Mouse (Mus musculus): ENCODE results near the gene Cyp4f13.
A peak's percentile ranks its signal among the peaks of the same experiment; 100 is the strongest.

The Cyp4f13 gene

DNA sequence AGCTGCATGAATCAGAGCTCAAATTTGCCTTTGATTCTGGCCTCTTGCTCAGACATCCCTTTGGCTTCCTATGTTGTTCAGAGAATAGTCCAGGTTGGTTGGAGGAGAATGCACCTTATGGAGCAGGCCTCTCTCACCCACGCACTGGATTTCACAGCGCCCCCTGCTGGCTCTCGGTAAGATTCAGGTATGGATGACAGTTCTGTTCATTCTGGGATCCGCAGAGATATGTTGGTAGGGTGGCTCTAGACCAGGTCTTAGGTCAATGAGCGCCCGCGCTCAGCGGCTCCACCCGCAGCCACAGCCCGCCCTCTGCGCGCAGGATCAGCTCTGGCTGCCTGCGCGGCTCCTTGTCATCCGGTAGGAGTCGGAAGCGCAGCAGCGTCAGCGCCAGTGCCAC lies 42.0 kb downstream of the Cyp4f13 start:
- DNase-seq (ENCODE audit: low spot score in 2 of 2), result no peak

DNA sequence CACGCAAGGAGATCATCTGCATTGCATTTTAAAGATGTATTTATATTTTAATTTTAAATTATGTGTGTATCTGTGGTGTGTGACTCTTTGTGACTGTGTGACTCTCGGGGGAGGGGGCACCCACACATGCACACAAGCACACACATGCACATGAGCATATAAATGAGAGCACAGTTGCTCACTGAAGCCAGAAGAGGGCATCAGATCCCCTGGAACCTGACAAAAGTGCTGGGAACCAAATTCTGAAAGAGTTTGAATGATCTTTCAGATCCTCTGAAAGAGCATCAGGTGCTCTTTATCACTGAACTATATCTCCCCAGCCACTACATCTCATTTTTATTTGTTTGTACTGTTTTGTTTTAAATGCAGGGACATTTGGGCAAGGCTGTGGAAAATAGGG lies 42.8 kb downstream of the Cyp4f13 start:
- DNase-seq (ENCODE audit: low spot score in 2 of 2), result no peak

DNA sequence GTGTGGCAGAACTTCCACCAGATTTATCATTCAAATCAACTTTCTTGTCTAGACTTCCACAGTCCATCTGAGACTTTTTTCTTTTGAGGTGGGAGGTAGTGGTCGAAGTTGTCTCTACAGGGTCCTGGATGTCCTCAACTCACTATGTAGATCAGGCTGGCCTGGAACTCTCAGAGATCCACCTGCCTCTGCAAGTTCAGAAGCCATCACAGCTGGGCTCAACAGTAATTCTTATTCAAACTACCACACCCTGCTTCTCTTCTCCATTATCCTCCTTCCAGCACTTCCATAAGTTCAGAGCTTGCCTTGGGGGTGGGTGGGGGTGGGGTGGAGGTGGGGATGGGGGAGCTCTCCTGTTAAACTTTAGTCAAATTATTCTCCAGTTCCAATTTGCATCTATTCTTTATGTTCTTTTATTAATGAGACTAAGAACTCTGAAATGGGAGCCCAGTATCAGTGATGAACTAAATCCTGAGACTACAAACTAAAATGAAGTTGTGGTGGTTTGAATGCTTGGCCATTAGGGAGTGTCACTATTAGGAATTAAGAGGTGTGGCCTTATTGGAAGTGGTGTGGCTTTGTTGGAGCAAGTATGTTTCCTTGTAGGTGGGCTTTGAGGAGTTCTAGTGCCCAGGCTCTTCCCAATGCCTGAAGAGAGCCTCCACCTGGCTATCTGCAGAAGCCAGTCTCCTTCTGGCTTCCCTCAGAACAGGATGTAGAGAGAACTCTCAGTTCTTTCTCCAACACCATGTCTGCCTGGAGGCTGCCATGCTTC lies 45.3 kb downstream of the Cyp4f13 start:
- DNase-seq (ENCODE audit: low spot score in 2 of 2), result no peak

DNA sequence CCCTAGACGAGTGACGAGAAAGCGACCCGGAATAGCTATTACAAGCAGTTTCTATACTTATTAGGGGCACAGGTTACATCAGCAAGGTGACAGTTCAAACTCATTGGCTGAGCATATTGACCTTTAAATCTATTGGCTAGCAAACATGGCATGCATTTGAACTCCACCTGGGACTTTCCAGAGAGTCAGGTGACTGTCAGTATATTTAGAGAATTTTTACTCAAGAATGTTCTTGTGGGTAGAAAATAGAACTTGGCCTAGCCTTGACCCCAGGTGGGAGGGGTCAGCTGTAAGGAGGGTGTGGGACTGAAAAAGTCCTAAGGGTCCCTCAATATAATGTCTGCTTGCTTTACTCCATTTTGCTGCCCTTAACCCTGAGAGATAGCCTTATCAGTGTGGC lies 51.8 kb downstream of the Cyp4f13 start:
- no peak for DNase-seq (ENCODE audit: low spot score in 2 of 2)

DNA sequence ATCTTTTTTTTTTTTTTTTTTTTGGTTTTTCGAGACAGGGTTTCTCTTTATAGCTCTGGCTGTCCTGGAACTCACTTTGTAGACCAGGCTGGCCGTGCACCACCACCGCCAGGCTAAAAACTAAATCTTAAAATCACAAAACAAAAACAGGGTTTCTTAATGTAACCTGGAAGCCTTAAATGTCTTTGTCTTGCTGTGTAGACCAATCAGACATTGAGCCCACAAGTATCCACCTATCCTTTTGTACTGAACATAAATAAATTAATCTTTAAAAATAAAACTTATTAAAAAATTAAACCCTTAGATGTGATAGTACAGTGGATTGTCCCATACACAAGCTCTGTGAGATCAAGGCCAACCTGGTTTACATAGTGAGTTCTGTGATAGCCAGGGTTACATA lies 53.3 kb downstream of the Cyp4f13 start:
- DNase-seq (ENCODE audit: low spot score in 2 of 2), result no peak

DNA sequence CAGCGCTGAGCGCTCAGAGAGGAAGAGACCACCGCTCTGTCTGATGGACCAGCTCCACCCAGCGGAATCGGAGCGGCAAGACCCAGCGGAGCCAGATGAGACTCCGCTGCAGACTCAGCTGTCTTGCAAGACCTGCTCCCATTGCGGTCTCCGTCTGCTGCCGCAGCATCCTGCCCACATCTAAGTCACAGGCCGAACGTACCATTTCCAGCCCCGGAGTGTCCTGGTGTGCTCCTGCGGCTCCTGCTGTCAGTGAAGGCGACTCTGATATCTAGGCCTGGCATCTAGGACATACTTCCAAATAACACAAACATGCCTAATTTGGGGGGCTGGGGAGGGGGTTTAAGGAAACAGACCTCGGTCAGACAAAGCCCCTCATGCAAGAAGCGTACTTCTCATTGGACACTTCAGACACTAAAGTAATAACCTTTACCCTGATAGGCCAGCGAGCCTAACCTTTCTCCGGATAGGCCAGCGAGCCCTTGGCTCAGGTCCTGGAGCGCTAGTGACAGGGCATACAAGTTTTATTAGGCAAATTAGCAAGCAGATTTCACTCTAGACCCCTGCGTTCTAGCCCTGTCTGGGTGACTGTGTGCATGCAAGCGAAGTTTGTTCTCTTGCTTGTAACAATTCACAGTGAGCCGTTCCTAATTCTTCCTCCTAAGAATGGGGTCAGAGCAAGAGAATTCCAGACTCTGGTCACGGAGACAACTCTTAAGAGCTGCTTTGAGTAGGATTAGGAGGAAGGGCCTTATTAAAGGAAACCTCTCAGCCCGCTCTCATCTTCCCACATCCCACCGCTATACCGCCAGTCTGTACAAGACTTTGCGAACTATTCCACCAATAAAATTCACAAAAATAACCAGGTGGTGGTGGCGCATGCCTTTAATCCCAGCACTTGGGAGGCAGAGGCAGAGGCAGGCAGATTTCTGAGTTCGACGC lies 55.7 kb downstream of the Cyp4f13 start, which contains the start of gene Zfp870:
Gene Zfp870 (minus strand): TSS at position 404 of the 942 bp plus-strand sequence.
- DNase-seq (ENCODE audit: low spot score in 2 of 2), result peak; percentile 78 to 83

DNA sequence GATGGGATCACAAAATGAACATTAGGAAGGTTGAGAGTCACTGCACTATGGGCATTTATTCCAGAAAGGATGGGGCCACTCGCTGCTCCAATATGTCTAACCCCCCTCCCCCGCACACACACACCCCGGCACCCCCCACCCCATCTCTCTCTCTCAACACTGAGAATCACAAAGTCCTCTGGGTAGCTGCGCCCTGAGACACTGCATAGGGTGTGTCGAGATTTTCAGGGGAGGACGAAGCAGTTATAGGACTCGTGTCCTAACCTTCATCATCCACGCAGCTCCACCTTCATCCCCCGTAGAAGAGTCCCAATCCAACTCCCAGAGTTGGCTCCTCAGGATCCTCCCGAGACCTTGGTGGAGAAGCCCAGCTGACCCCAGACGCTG lies 56.4 kb downstream of the Cyp4f13 start:
- no peak for DNase-seq (ENCODE audit: low spot score in 2 of 2)

DNA sequence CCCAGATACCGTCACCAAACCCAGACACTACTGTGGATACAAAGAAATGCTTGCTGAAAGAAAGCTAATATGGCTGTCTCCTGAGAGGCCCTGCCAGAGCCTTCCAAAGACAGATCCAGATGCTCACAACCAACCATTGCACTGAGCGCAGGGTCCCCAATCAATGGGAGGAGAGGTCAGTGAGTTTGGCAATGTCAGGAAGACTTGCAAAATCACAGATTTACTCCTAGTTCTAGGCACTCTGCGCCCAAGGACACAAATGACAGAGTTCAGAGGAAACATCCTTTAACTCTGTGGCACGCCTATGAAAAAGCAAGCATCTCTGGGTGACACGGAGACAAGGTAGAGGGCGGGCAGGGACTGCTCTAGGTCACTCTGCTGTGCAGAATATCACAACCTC lies 57.6 kb downstream of the Cyp4f13 start:
- DNase-seq (ENCODE audit: low spot score in 2 of 2), result no peak

DNA sequence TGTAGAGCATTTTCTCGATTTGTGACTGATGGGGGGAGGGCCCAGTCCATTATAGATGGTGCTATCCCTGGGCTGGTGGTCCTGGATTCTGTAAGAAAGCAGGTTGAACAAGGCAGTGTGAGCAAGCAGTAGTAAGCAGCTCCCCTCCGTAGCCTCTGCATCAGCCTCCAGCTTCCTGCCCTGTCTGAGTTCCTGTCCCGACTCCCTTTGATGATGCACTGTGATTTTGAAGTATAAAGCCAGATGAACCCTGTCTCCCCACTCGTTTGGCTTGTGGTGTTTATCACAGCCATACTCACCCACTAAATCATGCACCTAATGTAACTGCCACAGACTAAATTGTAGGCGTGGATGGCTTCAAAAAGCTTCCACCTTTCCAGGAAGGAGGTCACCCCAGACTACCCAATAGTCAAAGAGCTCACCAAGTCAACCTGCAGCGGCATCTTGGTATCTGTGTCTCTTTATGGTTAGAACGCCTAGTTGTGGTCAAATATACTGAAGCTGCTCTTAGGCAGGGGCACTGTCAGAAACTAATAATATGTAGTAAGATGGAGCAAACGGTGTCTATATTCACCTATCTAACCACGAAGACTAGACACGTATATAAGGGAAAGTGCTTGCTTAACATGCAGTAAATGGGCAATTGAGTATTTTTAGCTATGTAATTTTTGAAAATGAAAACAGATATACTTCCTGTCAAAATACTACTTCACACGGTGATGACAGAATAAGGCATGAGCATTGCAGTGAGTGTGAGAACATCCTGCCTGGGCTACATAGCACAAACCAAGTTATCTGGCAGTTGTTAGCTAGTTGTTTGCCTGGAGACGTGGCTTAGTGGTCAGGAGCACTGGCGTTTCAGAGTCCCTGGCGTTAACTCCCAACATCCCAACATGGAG lies 66.6 kb downstream of the Cyp4f13 start:
- no peak for DNase-seq (ENCODE audit: low spot score in 2 of 2)

DNA sequence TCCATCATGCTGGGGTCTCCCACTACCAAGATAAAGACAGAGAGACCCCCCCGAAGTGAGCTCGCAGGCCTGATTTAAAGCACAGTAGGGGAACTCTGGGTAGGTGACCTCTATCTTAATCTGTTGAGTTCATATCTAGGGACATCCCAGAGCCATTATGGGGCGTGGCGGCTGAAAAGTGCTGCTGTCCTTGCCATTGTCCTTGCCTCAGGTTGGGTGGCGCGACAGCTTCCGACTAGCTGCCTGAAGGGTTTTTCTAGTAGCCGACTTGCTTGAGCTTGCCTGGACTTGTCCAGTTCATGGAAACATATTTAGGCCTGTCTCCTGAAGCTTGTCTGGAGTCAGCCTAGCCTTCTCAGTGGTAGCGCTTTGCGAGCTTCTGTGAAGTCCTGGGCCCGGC lies 68.4 kb downstream of the Cyp4f13 start:
- no peak for DNase-seq (ENCODE audit: low spot score in 2 of 2)

DNA sequence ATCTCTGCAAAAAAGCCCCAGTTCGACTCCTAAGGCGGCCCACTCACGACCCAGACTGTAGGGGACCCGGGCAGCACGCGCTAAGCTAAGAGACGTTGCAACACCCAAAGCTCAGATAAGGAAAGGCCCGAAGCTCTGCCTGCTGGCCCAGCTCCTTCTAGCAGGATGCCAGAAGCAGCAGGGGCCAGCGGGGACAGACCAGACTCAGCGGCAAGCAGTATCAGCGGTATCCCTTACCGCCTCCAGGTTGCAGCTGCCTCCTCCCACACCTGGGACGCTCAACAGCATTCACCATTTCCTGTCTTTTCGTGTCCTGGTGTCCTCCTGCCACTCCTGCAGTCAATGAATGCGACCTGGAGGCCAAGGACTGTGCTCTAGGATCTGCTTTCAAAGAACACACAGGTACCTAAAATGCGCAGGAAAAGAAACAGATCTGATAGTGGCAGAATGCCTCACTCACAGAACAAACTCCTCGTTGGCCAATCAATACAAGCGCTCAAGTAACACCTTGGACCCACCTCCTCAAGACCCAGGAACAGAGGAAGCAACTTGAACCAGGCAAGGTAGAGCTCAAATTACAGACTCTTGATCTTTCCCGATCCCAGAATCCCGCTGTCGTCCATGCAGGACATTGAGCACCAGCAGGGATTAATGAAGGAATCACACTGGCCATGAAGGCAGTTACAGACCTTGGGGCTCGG lies 69.6 kb downstream of the Cyp4f13 start:
- no peak for DNase-seq (ENCODE audit: low spot score in 2 of 2)

Measured in urinary bladder, postnatal 4 days (tissue).